Mouse (Mus musculus) v-Abl transformed pro-B cells (cell line): Measurements from ENCODE around the gene Slc30a3.

ENCODE experiments used
- in situ Hi-C, 2 experiments: fragments of 400-800 bp; cut with MboI; formaldehyde crosslinking; loops; one replicate each; pipeline ENCODE4 v1.15.1; 2025; ENCODE audit not compliant: unreplicated experiment in 2 of 2

Gene Slc30a3

GRCm38 (mm10) chr5:31094100-31094798 is 13.8 kb downstream of the Slc30a3 start:
- in situ Hi-C loops: no loop called here

GRCm38 (mm10) chr5:31093151-31094041 is 14.6 kb downstream of the Slc30a3 start:
- in situ Hi-C loops: no loop called here

DNA sequence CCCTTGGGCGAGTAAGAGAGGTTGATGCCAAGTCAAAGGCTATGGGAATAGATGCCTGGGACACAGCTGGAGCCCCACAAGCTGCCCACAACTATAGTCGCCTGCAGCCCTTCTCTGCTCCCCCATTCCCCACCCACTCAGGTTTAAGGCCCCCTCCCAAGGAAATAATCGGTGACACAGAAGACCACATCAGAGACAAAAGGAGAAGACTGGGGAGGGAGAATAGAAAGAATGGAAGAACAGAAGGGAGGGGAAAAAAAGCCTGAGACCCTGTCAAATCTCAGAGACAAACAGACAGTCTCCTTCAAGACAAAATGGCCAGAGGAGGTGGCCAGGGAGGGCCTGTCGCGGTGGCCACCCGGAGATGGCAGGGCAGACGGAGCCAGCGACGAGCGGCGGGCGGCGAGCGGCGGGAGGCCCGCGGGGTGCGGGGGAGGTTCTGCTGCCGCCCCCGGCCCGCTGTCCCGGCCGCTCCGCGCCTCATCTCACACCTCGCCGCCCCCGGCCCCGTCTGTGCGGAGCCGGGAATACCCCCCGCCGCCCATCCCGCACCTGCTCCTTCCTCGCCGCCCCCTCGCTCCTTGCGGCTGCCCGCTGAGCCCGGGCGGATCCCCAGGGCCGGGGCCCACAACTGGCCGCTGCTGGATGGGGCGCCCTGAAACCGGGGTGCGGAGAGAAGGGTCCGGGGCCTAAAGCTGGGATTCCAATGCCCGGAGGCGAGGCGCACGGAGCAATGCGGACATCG is 15.6 kb downstream of the Slc30a3 start:
- in situ Hi-C loops: no loop called here

- in situ Hi-C loops: no loop called here
Observed at GRCm38 (mm10) chr5:31087131-31087530, 20.9 kb downstream of the Slc30a3 start.

GRCm38 (mm10) chr5:31086606-31087005 is 21.4 kb downstream of the Slc30a3 start:
- in situ Hi-C loops: no loop called here

- in situ Hi-C loops: loop anchor here in 1 of 2 experiments (5.0 kb wide), 1 partner anchor 37 kb away; the partner anchor contains the start of genes Atraid and Slc5a6
Observed at GRCm38 (mm10) chr5:31083949-31084348, 24.1 kb downstream of the Slc30a3 start.

- in situ Hi-C loops: loop anchor here in 1 of 2 experiments (5.0 kb wide), 1 partner anchor 36 kb away; the partner anchor contains the start of genes Atraid and Slc5a6
Observed at GRCm38 (mm10) chr5:31082935-31083625, 25.0 kb downstream of the Slc30a3 start.

- in situ Hi-C loops: loop anchor here in 1 of 2 experiments (5.0 kb wide), 1 partner anchor 35 kb away; the partner anchor contains the start of genes Atraid and Slc5a6
Observed at GRCm38 (mm10) chr5:31082355-31082754, 25.7 kb downstream of the Slc30a3 start.

DNA sequence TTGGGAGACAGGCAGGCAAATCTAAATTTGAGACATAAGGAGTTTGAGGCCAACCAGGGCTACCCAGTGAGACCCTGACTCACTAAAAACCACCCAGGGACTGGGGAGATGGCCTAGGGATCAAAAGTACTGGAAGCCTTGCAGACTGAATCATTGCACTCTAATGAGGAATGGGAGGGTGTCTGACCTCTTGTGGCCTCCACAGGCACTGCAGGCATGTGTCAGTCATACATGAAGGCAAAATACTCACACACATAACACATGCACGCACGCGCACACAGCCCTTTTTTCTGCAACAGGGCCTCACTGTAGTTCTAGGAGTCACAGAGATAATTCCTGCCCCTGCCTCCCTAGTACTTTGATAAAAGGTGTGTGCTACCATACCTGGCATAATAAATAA is 26.7 kb downstream of the Slc30a3 start:
- in situ Hi-C loops: loop anchor here in 1 of 2 experiments (5.0 kb wide), 1 partner anchor 34 kb away; the partner anchor contains the start of genes Atraid and Slc5a6

DNA sequence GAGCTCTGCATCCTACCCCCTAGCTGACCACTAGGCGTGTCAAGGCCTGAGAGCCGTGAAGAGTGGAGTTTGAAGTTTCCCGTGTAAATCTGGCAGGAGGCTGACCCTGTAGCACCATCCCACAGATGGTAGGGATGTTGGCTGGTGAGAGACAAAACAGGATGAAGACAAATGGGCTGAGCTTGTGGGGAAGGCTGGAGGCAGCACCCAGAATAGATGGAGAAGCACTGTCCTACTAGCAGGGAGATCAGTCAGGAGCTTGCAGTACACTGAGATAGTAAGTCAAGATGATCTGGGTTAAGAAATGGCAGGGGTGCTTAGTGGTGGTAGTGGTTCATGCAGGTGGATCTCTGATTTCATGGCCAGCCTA is 27.3 kb downstream of the Slc30a3 start:
- in situ Hi-C loops: loop anchor here in 1 of 2 experiments (5.0 kb wide), 1 partner anchor 33 kb away; the partner anchor contains the start of genes Atraid and Slc5a6

GRCm38 (mm10) chr5:31080059-31080794 is 27.8 kb downstream of the Slc30a3 start:
- in situ Hi-C loops: loop anchor here in 1 of 2 experiments (5.0 kb wide), 1 partner anchor 33 kb away; the partner anchor contains the start of genes Atraid and Slc5a6

DNA sequence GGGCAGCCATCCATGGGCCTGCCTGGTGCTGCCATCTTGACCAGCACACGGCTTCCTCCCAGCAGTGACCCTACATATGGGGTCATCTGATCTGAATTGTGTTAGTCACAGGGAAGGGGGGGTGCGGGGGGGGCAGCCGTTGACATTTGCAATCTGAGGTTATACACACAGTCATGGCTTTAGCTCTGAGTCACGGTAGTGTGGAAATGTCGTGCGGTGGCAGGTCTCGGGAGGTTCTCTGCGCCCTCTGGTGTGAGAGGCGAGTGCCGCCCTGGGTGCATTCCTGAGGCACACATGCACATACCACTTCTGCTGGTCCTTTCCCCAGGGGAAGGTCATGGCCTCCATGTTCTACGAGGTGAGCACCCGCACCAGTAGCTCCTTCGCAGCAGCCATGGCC is 31.7 kb downstream of the Slc30a3 start:
- in situ Hi-C loops: no loop called here

DNA sequence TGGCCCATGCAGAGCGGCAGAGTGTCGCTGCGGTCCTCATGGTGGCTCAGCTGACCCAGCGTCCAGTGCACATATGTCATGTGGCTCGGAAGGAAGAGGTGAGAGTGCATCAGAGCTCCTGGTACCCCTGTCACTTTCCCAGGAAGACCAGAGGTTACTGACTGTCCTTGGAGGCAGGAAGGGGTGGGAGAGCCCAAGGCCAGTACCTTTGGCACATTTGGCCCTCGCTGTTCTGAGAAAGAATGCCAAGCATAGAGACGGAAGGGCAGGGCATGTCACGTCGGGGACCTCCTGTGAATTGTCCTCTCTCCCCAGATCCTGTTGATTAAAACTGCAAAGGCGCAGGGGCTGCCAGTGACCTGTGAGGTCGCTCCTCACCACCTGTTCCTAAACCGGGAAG is 34.9 kb downstream of the Slc30a3 start:
- in situ Hi-C loops: no loop called here

GRCm38 (mm10) chr5:31071821-31072220 is 36.2 kb downstream of the Slc30a3 start:
- in situ Hi-C loops: no loop called here

GRCm38 (mm10) chr5:31071059-31071458 is 37.0 kb downstream of the Slc30a3 start:
- in situ Hi-C loops: no loop called here

DNA sequence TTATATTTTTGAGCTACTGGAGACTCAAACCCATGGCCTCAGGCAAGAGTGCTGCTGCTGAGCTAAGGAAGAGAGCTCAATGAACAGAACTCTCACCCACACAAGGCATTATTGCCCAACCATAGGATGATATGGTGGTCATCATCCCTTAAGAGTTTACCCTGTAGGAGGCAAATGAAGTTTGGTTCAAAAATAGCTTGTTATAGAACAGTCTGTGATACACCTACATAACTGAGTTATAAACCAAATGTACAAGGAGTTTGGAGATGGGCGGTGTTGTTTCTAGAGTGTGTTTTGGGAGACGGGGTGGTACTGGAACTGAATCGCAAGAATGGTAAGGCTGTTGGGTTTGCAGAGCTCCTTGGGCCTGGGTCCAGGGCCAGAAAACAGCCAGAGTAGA is 38.2 kb downstream of the Slc30a3 start:
- in situ Hi-C loops: no loop called here

DNA sequence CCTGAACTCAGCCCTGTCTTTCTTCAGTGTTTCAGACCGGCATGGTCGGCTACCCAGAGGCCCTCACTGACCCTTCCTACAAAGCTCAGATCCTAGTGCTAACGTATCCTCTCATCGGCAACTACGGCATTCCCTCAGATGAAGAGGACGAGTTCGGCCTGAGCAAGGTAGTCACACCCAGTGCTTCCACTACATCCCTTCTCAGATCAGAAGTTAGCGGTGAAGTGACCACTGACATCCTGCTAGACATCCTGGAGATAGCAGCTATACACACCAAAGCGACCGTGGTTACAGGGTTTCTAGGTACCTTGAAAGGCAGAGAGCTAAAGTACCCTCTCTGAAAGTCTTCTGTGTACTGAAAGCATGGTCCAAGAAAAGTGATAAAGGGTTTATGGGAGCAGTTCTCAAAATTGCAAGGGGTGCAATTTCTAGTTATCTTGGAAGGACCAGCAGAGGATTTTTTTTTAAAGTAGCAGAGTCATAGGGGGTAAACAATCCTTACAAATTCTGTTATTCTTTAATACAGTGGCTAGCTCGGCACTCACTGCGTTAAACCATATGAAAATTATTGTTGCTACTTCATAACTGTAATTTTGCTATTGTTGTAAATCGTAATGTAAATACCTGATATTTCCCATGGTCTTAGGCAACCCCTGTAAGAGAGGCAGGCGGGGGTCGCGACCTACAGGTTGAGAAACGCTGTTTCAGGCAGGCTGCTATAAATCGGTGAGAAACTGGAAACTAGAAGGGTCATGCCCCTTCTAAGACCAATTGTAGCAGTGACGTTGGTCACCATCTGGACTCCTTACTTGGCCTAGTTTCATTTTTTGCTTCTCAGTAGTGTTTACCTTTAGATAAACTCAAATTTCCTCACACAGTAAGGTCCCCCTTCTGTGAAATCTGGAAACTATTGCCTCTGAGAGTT is 52.6 kb downstream of the Slc30a3 start:
- in situ Hi-C loops: no loop called here
